Mouse (Mus musculus) heart, adult 2 months (tissue): Measurements from ENCODE around the gene Rapgef5.

ENCODE experiments used
- CTCF ChIP-seq: fragments of 200-600 bp; IDR thresholded peaks from 2 replicates; pipeline ENCODE4 v1.8.1; 2022; ENCODE audit warnings: antibody characterized with exemption, mild to moderate bottlenecking, moderate library complexity
- EP300 ChIP-seq: fragments of 200-500 bp; IDR thresholded peaks from 2 replicates; pipeline ENCODE4 v1.6.1; 2011; ENCODE audit warnings: low read depth, low read length, control low read depth; ENCODE audit not compliant: insufficient read depth

GRCm38 (mm10) chr12:117744580-117745483, 228.6 kb downstream of the Rapgef5 start:
- TF ChIP-seq CTCF (no peak), EP300 (no peak)
